Mouse (Mus musculus) testis, postnatal 10 days (tissue): ENCODE measurements around the gene Aldh2.
"Not testable (repeated sequence)": the region's sequence is repeated elsewhere in the genome, so short reads cannot be mapped to it uniquely, and the experiment has no call there.

Experiments
- DNase-seq: peaks from one replicate; pipeline ENCODE4 v3.0.0; 2021; ENCODE audit warnings: low spot score

Gene Aldh2

DNA sequence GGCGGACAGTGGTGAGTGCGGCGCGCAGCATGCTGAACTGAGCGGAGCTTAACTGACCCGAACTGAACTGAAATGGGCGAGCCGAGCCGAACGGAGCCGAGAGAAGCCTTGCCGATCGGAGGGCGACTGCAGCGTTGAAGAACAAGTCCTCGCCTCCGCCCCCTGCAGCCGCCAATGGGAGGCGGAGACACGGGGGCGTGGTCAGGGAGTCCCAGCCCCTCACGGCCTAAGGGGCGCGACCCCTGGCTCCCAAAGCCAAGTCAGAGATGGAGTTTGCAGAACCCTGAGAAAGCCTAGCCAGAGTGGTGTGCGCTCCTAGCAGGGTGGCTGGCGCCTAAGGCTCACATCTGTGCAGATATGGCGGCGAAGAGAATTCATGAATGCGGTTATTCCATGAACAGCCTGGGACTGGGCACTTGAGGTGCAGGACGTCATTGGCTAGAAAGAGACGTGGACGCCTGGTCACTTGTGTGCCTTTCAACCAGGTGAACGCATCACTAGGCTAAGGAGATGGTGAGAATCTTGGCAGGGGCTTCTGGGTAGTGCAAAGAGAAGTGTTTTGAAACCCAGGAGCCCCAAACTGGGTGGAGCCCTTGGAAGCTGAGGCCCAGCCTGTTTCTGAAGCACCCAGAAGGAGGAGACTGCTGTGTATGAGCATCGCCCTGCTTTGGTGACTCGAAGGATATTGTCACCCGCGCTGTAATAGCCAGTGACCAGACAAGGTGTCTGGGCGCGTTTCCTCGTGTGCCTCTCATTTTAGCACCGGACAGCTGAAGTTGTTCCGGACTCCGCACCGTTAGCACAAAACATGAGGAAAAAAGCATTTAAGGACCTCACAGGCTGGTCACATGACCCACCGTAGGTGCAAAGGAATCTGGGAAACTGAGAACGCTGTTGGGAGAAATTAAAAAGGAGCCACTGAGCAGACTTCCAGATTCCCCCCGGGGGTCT lies at the start of gene Aldh2:
TSS of gene Aldh2 (minus strand) at position 374 of the 951 bp plus-strand sequence.
- peak; percentile 93 for DNase-seq

GRCm38 (mm10) chr5:121639601-121640000 lies 46.0 kb upstream of the Aldh2 start:
- DNase-seq: no peak

- DNase-seq: no peak
Observed at GRCm38 (mm10) chr5:121637296-121637695, 43.7 kb upstream of the Aldh2 start.

DNA sequence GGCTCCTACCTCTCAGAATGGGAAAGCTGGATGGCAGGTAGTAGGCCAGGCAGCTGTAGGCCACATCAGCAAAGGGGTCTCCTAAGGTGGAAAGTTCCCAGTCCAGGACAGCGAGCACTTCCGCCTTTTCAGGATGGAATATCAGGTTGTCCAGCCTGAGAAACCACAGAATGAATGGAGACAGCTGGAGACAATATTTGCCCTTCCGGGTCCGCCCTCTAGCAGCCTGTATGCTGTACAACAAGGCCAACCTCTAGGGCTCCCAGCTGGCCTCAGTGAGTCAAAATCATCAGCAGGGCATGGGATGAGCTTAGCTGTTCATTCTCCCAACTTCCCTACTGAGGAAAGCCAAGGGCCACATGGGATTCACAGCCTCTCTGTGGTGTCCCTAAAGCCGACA lies 41.0 kb upstream of the Aldh2 start:
- no peak for DNase-seq

GRCm38 (mm10) chr5:121632804-121633203 lies 39.2 kb upstream of the Aldh2 start:
- DNase-seq: no peak

DNA sequence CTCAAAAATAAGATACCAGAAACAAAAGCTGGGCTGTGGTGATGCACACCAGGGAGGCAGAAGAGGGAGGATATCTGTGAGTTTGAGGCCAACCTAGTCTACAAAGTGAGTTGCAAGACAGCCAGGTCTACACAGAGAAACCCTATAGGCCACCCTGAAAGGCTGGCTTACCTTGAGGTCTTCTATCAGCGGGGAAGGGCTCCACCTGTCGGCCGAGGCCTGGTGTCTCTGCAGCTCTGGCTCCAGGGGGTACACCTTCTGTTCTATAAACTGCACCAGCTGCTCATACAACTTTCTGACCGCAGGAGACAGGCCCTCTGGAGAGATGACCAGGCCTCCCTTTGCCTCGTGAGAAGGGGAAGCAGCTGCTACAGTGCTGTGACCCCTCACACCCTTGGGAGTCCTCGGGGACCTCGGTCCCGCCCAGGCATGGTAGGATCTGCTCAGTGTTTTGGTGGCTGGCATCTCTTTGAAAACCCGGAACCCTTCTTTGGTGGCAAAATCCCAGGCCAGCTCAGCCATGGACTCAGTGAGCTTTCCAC lies 37.6 kb upstream of the Aldh2 start:
- not testable (repeated sequence) for DNase-seq

DNA sequence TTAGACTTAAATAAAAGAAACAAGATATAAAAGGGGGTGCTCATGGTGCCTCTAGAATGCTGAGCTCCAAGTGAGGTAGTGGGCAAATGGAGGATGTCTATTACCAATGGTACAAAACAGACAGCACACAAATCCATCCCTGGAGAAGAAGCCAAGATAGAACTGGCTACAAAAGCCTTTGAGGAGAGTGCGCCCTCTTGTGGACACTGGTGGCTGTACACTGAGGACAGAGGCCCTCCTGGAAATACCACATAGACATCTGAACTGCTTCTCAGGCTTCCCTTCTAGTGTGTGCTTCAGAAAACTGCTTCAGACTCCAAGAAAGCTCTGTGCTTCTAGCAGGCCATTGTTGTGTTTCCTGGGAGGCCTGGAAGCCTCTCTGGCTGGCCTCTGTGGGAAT lies 34.2 kb upstream of the Aldh2 start:
- DNase-seq: peak; percentile 90

GRCm38 (mm10) chr5:121623241-121623640 lies 29.6 kb upstream of the Aldh2 start:
- DNase-seq: no peak

GRCm38 (mm10) chr5:121621102-121621501 lies 27.5 kb upstream of the Aldh2 start:
- no peak for DNase-seq

- peak; percentile 91 for DNase-seq
Observed at GRCm38 (mm10) chr5:121618592-121619513, 25.2 kb upstream of the Aldh2 start, which contains the start of gene Acad12. Gene Acad12 (minus strand): TSS chr5:121618938.

- DNase-seq: not testable (repeated sequence)
Observed at GRCm38 (mm10) chr5:121614921-121615320, 21.3 kb upstream of the Aldh2 start.

GRCm38 (mm10) chr5:121612036-121612435 lies 18.4 kb upstream of the Aldh2 start:
- no peak for DNase-seq

DNA sequence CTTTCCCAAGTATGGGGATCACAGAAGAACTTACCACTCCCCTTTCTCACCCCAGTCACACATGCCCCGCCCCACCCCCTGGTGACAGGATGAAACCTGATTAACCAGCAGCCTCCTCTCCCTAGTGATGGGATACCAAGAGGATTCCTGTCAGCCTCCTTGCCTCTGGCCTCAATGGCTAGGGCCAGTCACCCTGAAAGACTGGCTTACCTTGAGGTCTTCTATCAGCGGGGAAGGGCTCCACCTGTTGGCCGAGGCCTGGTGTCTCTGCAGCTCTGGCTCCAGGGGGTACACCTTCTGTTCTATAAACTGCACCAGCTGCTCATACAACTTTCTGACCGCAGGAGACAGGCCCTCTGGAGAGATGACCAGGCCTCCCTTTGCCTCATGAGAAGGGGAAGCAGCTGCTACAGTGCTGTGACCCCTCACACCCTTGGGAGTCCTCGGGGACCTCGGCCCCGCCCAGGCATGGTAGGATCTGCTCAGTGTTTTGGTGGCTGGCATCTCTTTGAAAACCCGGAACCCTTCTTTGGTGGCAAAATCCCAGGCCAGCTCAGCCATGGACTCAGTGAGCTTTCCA lies 16.0 kb upstream of the Aldh2 start:
- DNase-seq: not testable (repeated sequence)

DNA sequence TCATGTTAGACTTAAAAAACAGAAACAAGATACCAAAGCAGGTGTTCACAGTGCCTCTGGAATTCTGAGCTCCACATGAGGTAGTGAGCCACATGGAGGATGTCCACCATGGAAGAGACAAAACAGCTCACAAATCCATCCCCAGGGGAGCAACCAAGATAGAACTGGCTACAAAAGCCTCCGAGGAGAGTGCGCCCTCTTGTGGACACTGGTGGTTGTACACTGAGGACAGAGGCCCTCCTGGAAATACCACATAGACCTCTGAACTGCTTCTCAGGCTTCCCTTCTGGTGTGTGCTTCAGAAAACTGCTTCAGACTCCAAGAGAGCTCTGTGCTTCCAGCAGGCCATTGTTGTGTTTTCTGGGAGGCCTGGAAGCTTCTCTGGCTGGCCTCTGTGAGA lies 12.5 kb upstream of the Aldh2 start:
- peak; percentile 91 for DNase-seq

DNA sequence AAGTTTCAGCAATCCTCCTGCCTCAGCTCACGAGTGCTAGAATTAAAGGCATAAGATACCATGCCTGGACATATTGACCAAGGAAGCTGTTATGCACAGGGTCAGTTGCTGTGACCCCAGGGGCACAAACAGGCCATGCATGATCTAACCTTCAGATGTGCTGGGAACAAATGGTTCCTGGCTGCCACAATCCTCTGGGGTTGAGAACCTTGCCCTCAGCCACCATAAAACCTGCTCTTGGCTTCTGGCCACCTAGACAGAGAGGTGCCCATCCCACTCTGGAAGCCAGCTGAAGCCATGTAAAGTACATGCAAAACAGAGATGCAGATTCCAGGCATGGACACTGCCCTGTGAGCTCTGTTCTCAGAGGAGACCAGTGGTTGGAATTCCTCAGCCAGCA lies 10.2 kb upstream of the Aldh2 start:
- DNase-seq: not testable (repeated sequence)

DNA sequence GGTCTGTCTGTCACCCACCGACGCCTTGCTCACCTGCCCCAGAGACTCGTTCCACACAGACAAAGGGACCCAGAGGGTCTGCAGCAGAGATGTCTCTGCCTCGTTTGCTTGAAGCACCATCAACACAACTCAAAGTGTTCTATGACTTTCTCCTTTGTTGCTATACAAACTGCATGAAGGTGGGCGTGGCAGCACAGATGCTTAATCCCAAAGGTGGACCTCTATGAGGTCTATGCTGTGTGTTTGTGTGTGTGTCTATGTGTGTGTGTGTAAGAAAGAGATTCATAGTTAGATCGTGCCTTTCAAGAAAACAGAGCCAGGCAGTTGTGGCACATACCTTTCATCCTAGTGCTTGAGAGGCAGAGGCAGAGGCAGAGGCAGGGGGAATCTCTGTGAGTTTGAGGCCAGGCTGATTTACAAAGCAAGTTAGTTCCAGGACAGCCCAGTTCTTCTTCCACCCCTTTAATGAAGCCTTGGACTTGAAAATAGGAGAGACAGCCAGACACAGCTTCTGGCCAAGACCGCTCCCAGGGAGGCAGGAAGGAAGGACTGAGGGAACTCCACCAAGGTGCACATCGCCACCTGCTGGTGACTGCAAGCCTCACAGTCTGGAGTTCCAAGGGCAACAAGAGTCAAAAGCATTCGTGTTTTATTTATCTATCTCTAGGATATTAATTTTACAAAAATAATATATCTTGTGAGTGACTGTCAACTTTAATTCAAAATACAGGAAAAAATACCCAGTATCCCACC lies 8.1 kb upstream of the Aldh2 start:
- DNase-seq: peak; percentile 96

- DNase-seq: no peak
Observed at GRCm38 (mm10) chr5:121598871-121599610, 5.4 kb upstream of the Aldh2 start.

GRCm38 (mm10) chr5:121597991-121598537 lies 4.4 kb upstream of the Aldh2 start:
- no peak for DNase-seq

- DNase-seq: no peak
Observed at GRCm38 (mm10) chr5:121597332-121597731, 3.7 kb upstream of the Aldh2 start.

DNA sequence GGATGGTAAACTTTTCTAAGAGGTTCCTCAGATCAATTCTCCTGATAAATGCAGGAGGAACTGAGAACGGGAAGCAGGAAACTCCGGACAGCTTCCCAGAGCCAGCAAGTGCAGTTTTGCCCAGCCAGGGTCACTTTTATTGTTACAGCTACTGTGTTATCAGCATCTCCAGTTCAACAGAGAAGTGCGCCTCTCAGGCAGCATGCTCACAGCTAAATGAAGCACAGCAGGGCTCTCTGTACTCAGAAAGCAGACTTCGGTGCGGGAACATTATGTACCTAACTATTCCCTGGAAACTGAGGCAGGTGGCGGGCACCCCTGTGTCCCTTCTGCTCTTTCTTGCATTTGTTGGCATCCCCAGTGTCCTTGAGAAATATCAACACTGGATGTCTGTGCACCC lies 2.6 kb upstream of the Aldh2 start:
- DNase-seq: no peak
